Mouse (Mus musculus) right cerebral cortex, postnatal 10 days (tissue): ENCODE data around the gene Trmt2b.
"Not testable (repeated sequence)": the region's sequence is repeated elsewhere in the genome, so short reads cannot be mapped to it uniquely, and the experiment has no call there.

ENCODE experiments used
- DNase-seq, 2 experiments: peaks; one replicate each; pipeline ENCODE4 v3.0.0; 2021; ENCODE audit warnings: low spot score in 2 of 2

Gene Trmt2b

GRCm38 (mm10) chrX:134276275-134277160, at the start of gene Trmt2b:
Gene Trmt2b (minus strand): TSS chrX:134276984.
- peak; percentile 39 to 49 for DNase-seq

DNA sequence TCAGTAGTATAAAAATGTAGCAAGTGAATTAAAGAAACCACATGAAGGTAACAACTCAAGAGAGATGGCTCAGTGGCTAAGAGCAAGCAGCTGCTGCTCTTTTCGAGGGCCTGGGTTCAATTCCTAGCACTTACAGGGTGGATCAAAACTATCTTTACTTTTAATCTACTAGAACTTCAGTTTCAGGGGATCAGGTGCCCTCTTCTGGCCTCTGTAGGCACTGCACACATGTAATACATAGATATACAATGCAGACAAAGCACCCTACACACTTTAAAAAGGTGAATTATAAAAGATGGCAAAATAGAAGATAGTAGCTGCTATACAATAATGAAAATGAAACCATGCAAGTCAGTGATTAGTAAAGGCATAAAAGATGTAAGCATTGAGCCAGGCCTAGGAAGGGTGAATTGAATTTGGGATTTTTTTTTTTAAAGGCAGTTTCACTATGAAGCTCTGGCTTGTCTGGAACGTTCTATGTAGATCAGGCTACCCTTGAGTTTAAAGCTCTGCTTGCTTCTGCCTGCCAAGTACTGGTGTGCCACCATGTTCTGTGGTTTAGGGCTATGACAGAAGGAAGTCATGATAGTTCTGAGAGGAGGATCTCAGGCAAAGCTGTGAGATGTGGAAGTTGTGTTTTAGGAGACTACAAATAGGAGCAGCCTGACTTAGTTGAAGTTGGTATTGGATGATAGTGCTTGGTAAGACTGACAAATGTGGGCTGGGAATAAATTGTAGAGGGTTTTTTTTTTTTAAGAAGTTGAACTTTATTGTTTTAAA, 42.6 kb upstream of the Trmt2b start:
- DNase-seq = peak; percentile 32 to 41

DNA sequence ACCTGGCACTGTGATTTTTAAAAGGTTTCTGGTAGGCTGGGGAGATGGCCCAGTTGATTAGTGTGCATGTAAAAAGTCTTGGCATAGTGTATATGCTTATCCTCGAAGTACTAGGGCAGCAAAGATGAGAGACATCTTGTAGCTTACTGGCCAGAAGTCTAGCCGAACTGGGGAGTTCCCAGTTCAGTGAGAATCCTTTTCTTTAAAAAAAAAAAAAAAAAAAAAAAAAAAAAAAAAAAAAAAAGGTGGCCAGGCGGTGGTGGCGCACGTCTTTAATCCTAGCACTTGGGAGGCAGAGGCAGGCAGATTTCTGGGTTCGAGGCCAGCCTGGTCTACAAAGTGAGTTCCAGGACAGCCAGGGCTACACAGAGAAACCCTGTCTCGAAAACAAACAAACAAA, 34.4 kb upstream of the Trmt2b start:
- not testable (repeated sequence) for DNase-seq

DNA sequence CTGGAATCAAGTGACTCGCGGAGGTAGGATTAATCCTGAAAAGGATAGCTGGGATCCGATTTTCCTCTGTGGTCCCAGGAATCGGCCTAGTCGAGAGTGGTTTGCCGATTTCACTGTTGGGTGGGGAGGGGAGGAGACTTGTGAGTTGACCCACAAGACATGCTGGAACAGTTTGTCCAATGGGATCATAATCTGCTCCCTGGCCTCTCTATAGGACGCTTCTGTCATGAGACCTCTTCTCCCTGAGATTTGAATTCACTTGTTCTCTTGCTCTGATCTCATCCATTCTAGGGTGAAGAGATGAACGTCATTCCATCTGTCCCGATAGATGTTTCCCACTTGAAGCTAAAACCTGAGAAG, 31.5 kb upstream of the Trmt2b start:
- no peak for DNase-seq

GRCm38 (mm10) chrX:134307534-134308274, 30.9 kb upstream of the Trmt2b start, which contains the start of gene Cenpi:
Gene Cenpi (plus strand): TSS chrX:134308084.
- peak; percentile 90 to 92 for DNase-seq

GRCm38 (mm10) chrX:134303287-134303686, 26.5 kb upstream of the Trmt2b start:
- DNase-seq = no peak

DNA sequence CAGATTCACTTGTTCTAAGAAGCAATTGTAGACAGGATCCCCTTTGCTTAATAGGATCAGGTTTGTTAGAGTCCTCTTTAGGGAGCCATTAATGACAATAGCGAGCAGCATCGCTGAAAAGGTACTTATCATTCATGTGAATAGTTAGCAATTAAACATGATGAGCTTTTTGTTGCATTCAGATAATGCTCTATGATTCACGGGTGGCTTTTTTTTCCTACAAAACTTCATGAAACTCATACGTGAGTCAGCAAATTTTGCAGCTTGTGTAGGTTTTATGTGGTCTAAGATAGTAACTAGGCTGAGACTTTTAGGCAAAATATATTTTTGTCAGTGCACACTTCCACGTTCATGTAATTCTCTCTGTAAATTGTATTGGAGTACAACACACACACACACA, 23.4 kb upstream of the Trmt2b start:
- no peak for DNase-seq

- DNase-seq = peak in 1 of 2 experiments; percentile 27
These were observed 20.4 kb upstream of the Trmt2b start for GRCm38 (mm10) chrX:134297195-134297594.

- peak; percentile 25 to 33 for DNase-seq
These were observed 20.0 kb upstream of the Trmt2b start for GRCm38 (mm10) chrX:134296737-134297136.

- DNase-seq = peak; percentile 30 to 38
These were observed 19.5 kb upstream of the Trmt2b start for GRCm38 (mm10) chrX:134296301-134296700.

GRCm38 (mm10) chrX:134287305-134287704, 10.5 kb upstream of the Trmt2b start:
- no peak for DNase-seq

GRCm38 (mm10) chrX:134285791-134286190, 9.0 kb upstream of the Trmt2b start:
- no peak for DNase-seq

GRCm38 (mm10) chrX:134285102-134285501, 8.3 kb upstream of the Trmt2b start:
- DNase-seq = no peak

GRCm38 (mm10) chrX:134280531-134280930, 3.7 kb upstream of the Trmt2b start:
- DNase-seq = no peak

DNA sequence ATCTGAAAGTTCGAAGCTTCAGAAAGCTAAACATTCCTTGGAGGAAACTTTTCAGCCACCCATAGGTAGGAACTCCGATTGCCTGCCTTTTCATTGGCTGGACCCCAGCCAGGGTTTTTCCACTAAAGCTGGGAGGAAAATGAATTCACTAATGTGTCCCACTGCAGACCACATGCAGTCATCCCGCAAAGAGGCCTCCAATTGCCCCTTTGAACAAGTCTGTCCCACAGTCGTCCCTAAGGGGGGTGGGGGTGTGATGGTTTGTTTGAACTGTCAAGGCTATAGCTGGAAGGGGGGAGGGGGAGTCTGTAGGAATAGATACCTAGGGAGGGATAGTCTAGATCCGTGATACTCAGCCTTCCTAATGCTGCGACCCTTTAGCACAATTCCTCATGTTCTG, 1.1 kb downstream of the Trmt2b start:
- DNase-seq = no peak

DNA sequence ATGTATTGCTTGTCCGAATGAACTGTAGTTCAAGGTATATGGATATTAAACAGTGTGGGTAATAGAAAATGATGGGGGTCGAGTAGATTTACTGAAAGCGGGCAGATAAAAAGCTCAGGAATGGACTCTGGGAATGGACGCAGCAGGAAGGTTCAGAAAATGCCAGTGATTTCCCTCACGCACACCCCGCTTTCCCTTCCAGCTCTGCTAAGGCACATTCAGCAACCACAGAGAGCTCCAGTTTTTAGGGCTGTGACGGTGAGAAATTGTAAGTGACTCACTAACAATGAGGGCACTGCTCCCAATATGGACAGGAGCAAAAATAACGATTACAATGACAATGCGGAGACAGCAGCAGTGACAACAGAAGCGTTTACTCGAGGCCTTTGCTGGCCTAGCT, 14.7 kb downstream of the Trmt2b start:
- no peak for DNase-seq

- DNase-seq = no peak
These were observed 15.6 kb downstream of the Trmt2b start for GRCm38 (mm10) chrX:134261191-134261590.

GRCm38 (mm10) chrX:134248202-134248601, 28.6 kb downstream of the Trmt2b start:
- no peak for DNase-seq

- no peak for DNase-seq
These were observed 30.8 kb downstream of the Trmt2b start for GRCm38 (mm10) chrX:134245946-134246345.

GRCm38 (mm10) chrX:134238266-134238665, 38.5 kb downstream of the Trmt2b start:
- no peak for DNase-seq

GRCm38 (mm10) chrX:134233048-134233447, 43.7 kb downstream of the Trmt2b start:
- DNase-seq = no peak

DNA sequence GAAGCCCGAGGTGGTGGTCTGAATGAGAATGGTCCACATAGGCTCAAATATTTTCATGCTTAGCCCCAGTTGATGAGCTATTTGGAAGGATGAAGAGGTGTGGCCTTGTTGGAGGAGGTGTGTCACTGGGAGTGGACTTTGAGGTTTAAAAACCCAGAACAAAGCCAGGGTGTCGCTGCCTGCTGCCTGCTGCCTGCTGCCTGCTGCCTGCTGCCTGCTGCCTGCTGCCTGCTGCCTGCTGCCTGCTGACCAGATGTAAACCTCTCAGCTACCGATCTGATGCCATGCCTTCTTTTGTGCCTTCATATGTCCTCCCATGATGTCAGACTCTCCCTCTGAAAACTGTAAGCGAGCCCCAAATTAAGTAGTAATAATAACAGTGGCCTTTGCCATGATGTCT, 54.9 kb downstream of the Trmt2b start, which contains the start of gene Nox1:
TSS of gene Nox1 (minus strand) at position 101 of the 400 bp plus-strand sequence.
- DNase-seq = no peak
